Mouse (Mus musculus): ENCODE measurements at regions not wholly inside any gene's neighbourhood (a gene's known extent, or its start where the extent isn't known, plus 50 kb on each side); places are given as distances from the start of the nearest gene placed in this dataset.
A peak's percentile ranks its signal among the peaks of the same experiment; 100 is the strongest.

GRCm38 (mm10) chr11:8377301-8377700 is 287.0 kb downstream of the Tns3 start:
- Histone ChIP-seq H3K4me1 (replicated peaks; ENCODE audit: low read depth, low read length) (no peaks in the 10 kb centered on the region), H3K9me3 (ENCODE audit: low read length) (peaks cover 5% of the 10 kb centered on the region; the same call in 1 of the 2 replicates), H3K36me3 (ENCODE audit: insufficient read depth, low read length) (no peaks in the 10 kb centered on the region), H3K4me3 (replicated peaks; ENCODE audit: low read length) (no peak overlapping the region), H3K27me3 (ENCODE audit: insufficient read depth, low read length) (no peaks in the 10 kb centered on the region)
- TF ChIP-seq CTCF (conservative IDR thresholded peaks at IDR 0.05; ENCODE audit: low read length) (no peak), POU5F1 (IDR thresholded peaks at IDR 0.05; ENCODE audit: borderline replicate concordance, low read length) (no peak), NANOG (IDR thresholded peaks at IDR 0.05; ENCODE audit: borderline replicate concordance, low read length) (no peak)

GRCm38 (mm10) chr11:8365545-8365944 is 298.8 kb downstream of the Tns3 start:
- no peaks in the 10 kb centered on the region for H3K27me3 ChIP-seq (ENCODE audit: insufficient read depth, low read length)
- H3K36me3 ChIP-seq (ENCODE audit: insufficient read depth, low read length) = no peaks in the 10 kb centered on the region
- no peaks in the 10 kb centered on the region for H3K9me3 ChIP-seq (ENCODE audit: low read length)
- no peak overlapping the region for H3K4me3 ChIP-seq (replicated peaks; ENCODE audit: low read length)
- no peaks in the 10 kb centered on the region for H3K4me1 ChIP-seq (replicated peaks; ENCODE audit: low read depth, low read length)
- no peak for TF ChIP-seq CTCF (conservative IDR thresholded peaks at IDR 0.05; ENCODE audit: low read length)
- TF ChIP-seq NANOG (IDR thresholded peaks at IDR 0.05; ENCODE audit: borderline replicate concordance, low read length) = no peak
- no peak for TF ChIP-seq POU5F1 (IDR thresholded peaks at IDR 0.05; ENCODE audit: borderline replicate concordance, low read length)

GRCm38 (mm10) chr11:8364703-8365433 is 299.5 kb downstream of the Tns3 start:
- Histone ChIP-seq H3K36me3 (ENCODE audit: insufficient read depth, low read length) (no peaks in the 10 kb centered on the region), H3K4me3 (replicated peaks; ENCODE audit: low read length) (no peak overlapping the region), H3K4me1 (replicated peaks; ENCODE audit: low read depth, low read length) (no peaks in the 10 kb centered on the region), H3K9me3 (ENCODE audit: low read length) (no peaks in the 10 kb centered on the region), H3K27me3 (ENCODE audit: insufficient read depth, low read length) (no peaks in the 10 kb centered on the region)
- TF ChIP-seq CTCF (conservative IDR thresholded peaks at IDR 0.05; ENCODE audit: low read length) = no peak
- no peak for TF ChIP-seq POU5F1 (IDR thresholded peaks at IDR 0.05; ENCODE audit: borderline replicate concordance, low read length)
- no peak for TF ChIP-seq NANOG (IDR thresholded peaks at IDR 0.05; ENCODE audit: borderline replicate concordance, low read length)

- no peaks in the 10 kb centered on the region for H3K36me3 ChIP-seq (ENCODE audit: insufficient read depth, low read length)
- no peaks in the 10 kb centered on the region for H3K4me1 ChIP-seq (replicated peaks; ENCODE audit: low read depth, low read length)
- TF ChIP-seq POU5F1 (IDR thresholded peaks at IDR 0.05; ENCODE audit: borderline replicate concordance, low read length) (no peak), NANOG (IDR thresholded peaks at IDR 0.05; ENCODE audit: borderline replicate concordance, low read length) (no peak), CTCF (conservative IDR thresholded peaks at IDR 0.05; ENCODE audit: low read length) (no peak)
- H3K4me3 ChIP-seq (replicated peaks; ENCODE audit: low read length) = no peak overlapping the region
- H3K9me3 ChIP-seq (ENCODE audit: low read length) = peaks cover 6% of the 10 kb centered on the region; the same call in 1 of the 2 replicates
- H3K27me3 ChIP-seq (ENCODE audit: insufficient read depth, low read length) = no peaks in the 10 kb centered on the region
Measured at GRCm38 (mm10) chr11:8344938-8345337, 319.4 kb downstream of the Tns3 start.

- TF ChIP-seq CTCF (conservative IDR thresholded peaks at IDR 0.05; ENCODE audit: low read length) (peak; percentile 45), POU5F1 (IDR thresholded peaks at IDR 0.05; ENCODE audit: borderline replicate concordance, low read length) (no peak)
- no peaks in the 10 kb centered on the region for H3K36me3 ChIP-seq (ENCODE audit: insufficient read depth, low read length)
Measured at GRCm38 (mm10) chr11:8302347-8303188, 361.8 kb downstream of the Tns3 start.

GRCm38 (mm10) chr11:8297462-8297861 is 366.9 kb downstream of the Tns3 start:
- Histone ChIP-seq H3K36me3 (ENCODE audit: insufficient read depth, low read length) (no peaks in the 10 kb centered on the region), H3K4me1 (replicated peaks; ENCODE audit: low read depth, low read length) (no peaks in the 10 kb centered on the region), H3K27me3 (ENCODE audit: insufficient read depth, low read length) (peaks cover 2% of the 10 kb centered on the region; the same call in 1 of the 2 replicates), H3K4me3 (replicated peaks; ENCODE audit: low read length) (no peak overlapping the region), H3K9me3 (ENCODE audit: low read length) (no peaks in the 10 kb centered on the region)
- TF ChIP-seq CTCF (conservative IDR thresholded peaks at IDR 0.05; ENCODE audit: low read length) (no peak), NANOG (IDR thresholded peaks at IDR 0.05; ENCODE audit: borderline replicate concordance, low read length) (no peak), POU5F1 (IDR thresholded peaks at IDR 0.05; ENCODE audit: borderline replicate concordance, low read length) (no peak)

More at GRCm38 (mm10) chr11:8302347-8303188, 361.8 kb downstream of the Tns3 start:
- Histone ChIP-seq H3K9me3 (ENCODE audit: low read length) (no peaks in the 10 kb centered on the region), H3K4me3 (replicated peaks; ENCODE audit: low read length) (no peak overlapping the region), H3K27me3 (ENCODE audit: insufficient read depth, low read length) (peaks cover 2% of the 10 kb centered on the region; the same call in 1 of the 2 replicates), H3K4me1 (replicated peaks; ENCODE audit: low read depth, low read length) (no peaks in the 10 kb centered on the region)

- TF ChIP-seq NANOG (IDR thresholded peaks at IDR 0.05; ENCODE audit: borderline replicate concordance, low read length) (no peak), CTCF (conservative IDR thresholded peaks at IDR 0.05; ENCODE audit: low read length) (no peak), POU5F1 (IDR thresholded peaks at IDR 0.05; ENCODE audit: borderline replicate concordance, low read length) (no peak)
- H3K9me3 ChIP-seq (ENCODE audit: low read length) = no peaks in the 10 kb centered on the region
- no peaks in the 10 kb centered on the region for H3K27me3 ChIP-seq (ENCODE audit: insufficient read depth, low read length)
- no peak overlapping the region for H3K4me3 ChIP-seq (replicated peaks; ENCODE audit: low read length)
- no peaks in the 10 kb centered on the region for H3K4me1 ChIP-seq (replicated peaks; ENCODE audit: low read depth, low read length)
- H3K36me3 ChIP-seq (ENCODE audit: insufficient read depth, low read length) = no peaks in the 10 kb centered on the region
Measured at GRCm38 (mm10) chr11:8293322-8294014, 370.9 kb downstream of the Tns3 start.

GRCm38 (mm10) chr11:8285271-8285670 is 379.1 kb downstream of the Tns3 start:
- TF ChIP-seq NANOG (IDR thresholded peaks at IDR 0.05; ENCODE audit: borderline replicate concordance, low read length) (no peak), CTCF (conservative IDR thresholded peaks at IDR 0.05; ENCODE audit: low read length) (no peak), POU5F1 (IDR thresholded peaks at IDR 0.05; ENCODE audit: borderline replicate concordance, low read length) (no peak)
- H3K4me1 ChIP-seq (replicated peaks; ENCODE audit: low read depth, low read length) = no peaks in the 10 kb centered on the region
- H3K27me3 ChIP-seq (ENCODE audit: insufficient read depth, low read length) = no peaks in the 10 kb centered on the region
- no peaks in the 10 kb centered on the region for H3K36me3 ChIP-seq (ENCODE audit: insufficient read depth, low read length)
- 0 out of 2 replicates have a peak, but pooled peaks cover 1% of the 10 kb centered on the region for H3K9me3 ChIP-seq (ENCODE audit: low read length)
- H3K4me3 ChIP-seq (replicated peaks; ENCODE audit: low read length) = no peak overlapping the region

Data from E14TG2a.4 (cell line).